Mouse (Mus musculus): ENCODE measurements around the gene Fbxo24. TPM values are rescaled to one million over a fixed set of nuclear protein-coding genes. Genes with fewer than 3 reads are reported as not detected.

The Fbxo24 gene
- polyA plus RNA-seq, 1 experiment from 2014 or later, result 0.20 TPM

DNA sequence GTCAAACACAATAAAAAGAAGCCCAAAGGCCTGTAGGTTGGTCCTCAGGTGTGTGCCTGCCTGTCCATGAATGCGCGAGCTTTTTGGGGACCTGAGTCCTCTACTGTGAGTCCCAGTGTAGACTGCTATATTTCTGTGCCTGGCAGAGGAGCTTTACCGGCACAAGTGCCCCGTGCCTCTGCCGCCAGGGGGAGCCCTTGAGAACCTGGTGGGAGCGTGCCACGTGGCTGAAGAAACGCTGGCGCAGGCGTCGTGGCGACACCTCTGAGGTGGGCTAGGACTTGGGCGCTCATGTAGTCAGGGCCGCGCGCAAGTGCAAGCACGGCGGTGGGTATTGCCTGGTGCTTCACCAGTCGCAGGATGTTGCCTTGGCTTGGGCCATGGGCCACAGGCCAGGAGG is 12.3 kb upstream of the Fbxo24 start, which contains the start of gene Sap25:
Gene Sap25, plus strand, starts transcription at position 281 of the 400 bp plus-strand sequence.
- Histone ChIP-seq H3K36me3 (ENCODE audit: control insufficient read depth, insufficient read depth, low read length) (peaks cover 61% of the 10 kb centered on the region), H3K4me2 (ENCODE audit: low read length) (no peak within 1 kb of the TSS), H3K4me3 (ENCODE audit: control insufficient read depth in 1 of 2, insufficient read depth in 1 of 2, low read depth in 1 of 2, low read length in 2 of 2) (no peak within 1 kb of the TSS), H3K9ac (ENCODE audit: low read length) (no peak within 1 kb of the TSS), H3K4me1 (ENCODE audit: control insufficient read depth in 2 of 2, insufficient read depth in 2 of 2, low read length in 2 of 2) (peaks cover 0 to 8% of the 10 kb centered on the region in 2 experiments; a peak in 3 of 4 replicates), H3K27ac (replicated peaks in 1 of 2; ENCODE audit: control insufficient read depth in 1 of 2, insufficient read depth in 1 of 2, low read depth in 2 of 2, low read length in 2 of 2) (no peak within 1 kb of the TSS), H3K9me3 (ENCODE audit: control insufficient read depth, low read length) (no peaks in the 10 kb centered on the region), H3K27me3 (ENCODE audit: control insufficient read depth, insufficient read depth, low read length) (peaks cover 23% of the 10 kb centered on the region)
- 87% methylated on average over 19 of the region's 19 CpGs for WGBS
- no peak for ATAC-seq (ENCODE audit: insufficient number of reproducible peaks, insufficient read depth, low FRiP score, low read depth)

DNA sequence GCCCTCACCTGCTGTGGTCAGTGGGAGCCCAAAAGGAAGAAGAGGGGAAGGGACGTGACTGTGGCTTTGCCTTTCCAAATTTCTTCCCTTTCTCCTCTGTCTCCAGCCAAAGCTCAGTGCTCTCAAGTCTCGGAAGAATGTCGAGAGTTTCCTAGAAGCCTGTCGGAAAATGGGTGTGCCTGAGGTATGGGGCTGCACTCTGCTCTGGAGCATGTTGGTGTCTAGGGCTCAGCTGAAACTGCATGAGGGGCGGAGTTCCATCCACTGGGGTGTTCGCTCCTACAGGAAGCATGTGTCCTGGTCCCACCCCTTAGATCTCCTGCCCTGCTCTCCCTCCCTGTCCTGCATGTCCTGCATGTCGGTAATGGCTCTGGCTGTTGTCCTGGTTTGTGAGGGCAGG is 10.7 kb upstream of the Fbxo24 start:
- ATAC-seq (ENCODE audit: insufficient number of reproducible peaks, insufficient read depth, low FRiP score, low read depth), result no peak

DNA sequence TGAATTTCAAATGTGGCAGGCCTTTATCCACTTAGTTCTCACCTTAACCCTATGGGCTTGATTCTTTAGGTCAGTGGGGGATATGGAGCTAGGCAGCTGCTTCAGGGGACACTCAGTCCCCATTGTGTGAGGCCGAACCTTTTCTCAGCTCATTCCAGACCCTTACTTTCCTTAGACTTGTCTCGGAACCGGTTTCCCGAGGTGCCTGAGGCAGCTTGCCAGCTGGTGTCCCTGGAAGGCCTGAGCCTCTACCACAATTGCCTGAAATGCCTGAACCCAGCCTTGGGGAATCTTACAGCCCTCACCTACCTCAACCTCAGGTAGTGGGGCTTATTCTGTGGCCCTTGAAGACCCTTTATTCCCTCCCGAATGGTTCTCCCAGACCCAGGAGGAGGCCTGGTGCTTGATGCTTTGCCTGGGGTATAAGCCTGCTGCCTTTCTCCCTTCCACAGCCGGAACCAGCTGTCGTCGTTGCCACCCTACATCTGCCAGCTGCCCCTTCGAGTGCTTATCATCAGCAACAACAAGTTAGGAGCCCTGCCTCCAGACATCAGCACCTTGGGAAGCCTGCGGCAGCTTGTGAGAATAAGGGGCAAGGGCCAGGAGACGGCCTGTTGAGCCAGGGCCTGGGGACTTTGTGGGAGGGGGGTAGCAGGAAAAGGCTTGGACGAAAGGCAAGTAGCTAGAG is 4.7 kb upstream of the Fbxo24 start:
- Histone ChIP-seq H3K9me3 (ENCODE audit: control insufficient read depth, low read length) (no peaks in the 10 kb centered on the region), H3K36me3 (ENCODE audit: control insufficient read depth, insufficient read depth, low read length) (peaks cover 63% of the 10 kb centered on the region), H3K9ac (ENCODE audit: low read length) (no peak overlapping the region), H3K4me2 (ENCODE audit: low read length) (no peak overlapping the region), H3K4me1 (ENCODE audit: control insufficient read depth in 2 of 2, insufficient read depth in 2 of 2, low read length in 2 of 2) (peaks cover 18 to 29% of the 10 kb centered on the region in 2 experiments), H3K4me3 (ENCODE audit: control insufficient read depth in 1 of 2, insufficient read depth in 1 of 2, low read depth in 1 of 2, low read length in 2 of 2) (no peak overlapping the region), H3K27me3 (ENCODE audit: control insufficient read depth, insufficient read depth, low read length) (no peaks in the 10 kb centered on the region), H3K27ac (replicated peaks in 1 of 2; ENCODE audit: control insufficient read depth in 1 of 2, insufficient read depth in 1 of 2, low read depth in 2 of 2, low read length in 2 of 2) (no peak overlapping the region)
- WGBS, result 64% methylated on average over 12 of the region's 12 CpGs
- no peak for ATAC-seq (ENCODE audit: insufficient number of reproducible peaks, insufficient read depth, low FRiP score, low read depth)

More for the DNA sequence above, 10.7 kb upstream of the Fbxo24 start:
- peaks cover 75% of the 10 kb centered on the region for H3K36me3 ChIP-seq (ENCODE audit: control insufficient read depth, insufficient read depth, low read length)
- H3K4me3 ChIP-seq (ENCODE audit: control insufficient read depth in 1 of 2, insufficient read depth in 1 of 2, low read depth in 1 of 2, low read length in 2 of 2), result no peak overlapping the region
- no peak overlapping the region for H3K4me2 ChIP-seq (ENCODE audit: low read length)
- no peak overlapping the region for H3K9ac ChIP-seq (ENCODE audit: low read length)
- H3K27ac ChIP-seq (replicated peaks in 1 of 2; ENCODE audit: control insufficient read depth in 1 of 2, insufficient read depth in 1 of 2, low read depth in 2 of 2, low read length in 2 of 2), result no peak overlapping the region
- peaks cover 10% of the 10 kb centered on the region for H3K27me3 ChIP-seq (ENCODE audit: control insufficient read depth, insufficient read depth, low read length)
- H3K9me3 ChIP-seq (ENCODE audit: control insufficient read depth, low read length), result no peaks in the 10 kb centered on the region
- no peaks in the 10 kb centered on the region for H3K4me1 ChIP-seq (ENCODE audit: control insufficient read depth in 2 of 2, insufficient read depth in 2 of 2, low read length in 2 of 2)
- 66% methylated on average over 7 of the region's 7 CpGs for WGBS

DNA sequence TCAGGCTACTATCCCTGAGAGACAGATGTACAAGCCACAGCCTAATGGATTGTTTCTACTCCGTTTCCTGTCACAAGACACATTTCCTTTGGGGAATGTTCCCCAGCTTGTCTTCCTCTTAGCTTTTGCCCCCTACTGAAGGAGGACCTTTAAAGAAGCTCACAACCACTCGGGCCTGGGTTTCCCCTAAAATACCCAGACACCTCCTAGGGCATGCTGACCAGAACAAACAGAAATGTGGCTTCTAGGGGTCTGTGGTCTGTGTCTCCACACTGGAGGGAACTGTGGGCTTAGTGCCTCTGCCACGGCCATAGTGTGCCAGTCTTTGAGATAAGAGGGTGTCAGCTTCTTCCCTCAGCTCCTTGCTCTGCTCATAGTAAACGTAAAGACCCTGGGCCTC is 2.8 kb upstream of the Fbxo24 start:
- Histone ChIP-seq H3K27ac (replicated peaks in 1 of 2; ENCODE audit: control insufficient read depth in 1 of 2, insufficient read depth in 1 of 2, low read depth in 2 of 2, low read length in 2 of 2) (peak overlapping the region; percentile 65 to 70), H3K27me3 (ENCODE audit: control insufficient read depth, insufficient read depth, low read length) (no peaks in the 10 kb centered on the region), H3K36me3 (ENCODE audit: control insufficient read depth, insufficient read depth, low read length) (peaks cover 44% of the 10 kb centered on the region), H3K4me2 (ENCODE audit: low read length) (peak overlapping the region; percentile 96), H3K4me1 (ENCODE audit: control insufficient read depth in 2 of 2, insufficient read depth in 2 of 2, low read length in 2 of 2) (peaks cover 21 to 29% of the 10 kb centered on the region in 2 experiments), H3K9me3 (ENCODE audit: control insufficient read depth, low read length) (no peaks in the 10 kb centered on the region), H3K4me3 (ENCODE audit: control insufficient read depth in 1 of 2, insufficient read depth in 1 of 2, low read depth in 1 of 2, low read length in 2 of 2) (no peak overlapping the region), H3K9ac (ENCODE audit: low read length) (peak overlapping the region; percentile 25; the same call in 1 of the 2 replicates)
- WGBS, result 52% methylated on average over 4 of the region's 4 CpGs
- no peak for ATAC-seq (ENCODE audit: insufficient number of reproducible peaks, insufficient read depth, low FRiP score, low read depth)

DNA sequence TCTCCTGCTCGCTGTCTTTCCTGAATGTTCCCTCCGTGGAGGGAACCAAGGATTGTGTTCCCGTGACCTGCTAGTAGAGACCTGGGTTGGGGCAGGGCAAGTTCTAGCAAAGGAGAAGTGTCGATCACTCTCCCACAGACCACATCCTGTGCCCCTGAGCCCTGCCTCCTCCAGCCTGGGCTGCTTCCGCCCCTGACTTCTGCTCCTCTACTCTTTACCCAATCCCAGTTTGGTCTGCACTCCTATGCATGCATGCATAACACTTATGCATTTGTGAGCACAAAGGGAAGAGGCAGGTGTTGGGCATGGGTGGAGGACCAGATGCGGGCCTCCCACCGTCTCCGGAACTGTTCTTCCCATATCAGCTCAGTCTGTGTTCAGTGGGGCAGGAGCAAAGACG is 2.4 kb upstream of the Fbxo24 start:
- Histone ChIP-seq H3K4me2 (ENCODE audit: low read length) (peak overlapping the region; percentile 96), H3K27ac (replicated peaks in 1 of 2; ENCODE audit: control insufficient read depth in 1 of 2, insufficient read depth in 1 of 2, low read depth in 2 of 2, low read length in 2 of 2) (peak overlapping the region; percentile 65 to 70), H3K4me3 (ENCODE audit: control insufficient read depth in 1 of 2, insufficient read depth in 1 of 2, low read depth in 1 of 2, low read length in 2 of 2) (peak overlapping the region in 1 of 2 experiments; percentile 87; a peak in 1 of 4 replicates), H3K4me1 (ENCODE audit: control insufficient read depth in 2 of 2, insufficient read depth in 2 of 2, low read length in 2 of 2) (peaks cover 21 to 29% of the 10 kb centered on the region in 2 experiments), H3K27me3 (ENCODE audit: control insufficient read depth, insufficient read depth, low read length) (no peaks in the 10 kb centered on the region), H3K9ac (ENCODE audit: low read length) (peak overlapping the region; percentile 95; the same call in 1 of the 2 replicates), H3K9me3 (ENCODE audit: control insufficient read depth, low read length) (no peaks in the 10 kb centered on the region), H3K36me3 (ENCODE audit: control insufficient read depth, insufficient read depth, low read length) (peaks cover 39% of the 10 kb centered on the region)
- ATAC-seq (ENCODE audit: insufficient number of reproducible peaks, insufficient read depth, low FRiP score, low read depth), result no peak
- 49% methylated on average over 9 of the region's 9 CpGs for WGBS

DNA sequence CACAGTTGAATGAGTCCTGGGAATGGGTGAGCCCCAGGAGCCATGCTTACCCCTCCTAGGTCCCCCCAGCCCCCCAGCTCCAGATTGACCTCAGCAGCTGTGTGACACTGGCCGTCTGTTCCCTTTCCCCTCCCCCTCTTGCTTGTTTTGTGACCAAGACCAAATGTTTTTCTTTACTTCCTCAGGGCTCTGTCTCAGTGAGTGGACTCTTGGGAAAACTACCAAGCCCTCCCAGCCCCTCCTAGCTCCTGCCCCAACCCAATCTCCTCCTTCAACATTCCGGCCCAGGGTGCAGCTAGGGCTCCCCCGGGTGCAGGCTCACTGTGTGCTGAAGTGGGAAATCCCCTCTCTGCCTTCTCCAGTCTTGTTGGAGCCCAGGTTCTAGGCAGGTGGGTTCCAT is 1.8 kb upstream of the Fbxo24 start:
- no peak for ATAC-seq (ENCODE audit: insufficient number of reproducible peaks, insufficient read depth, low FRiP score, low read depth)
- peaks cover 34% of the 10 kb centered on the region for H3K36me3 ChIP-seq (ENCODE audit: control insufficient read depth, insufficient read depth, low read length)
- peak overlapping the region; percentile 95; the same call in 1 of the 2 replicates for H3K9ac ChIP-seq (ENCODE audit: low read length)
- H3K9me3 ChIP-seq (ENCODE audit: control insufficient read depth, low read length), result no peaks in the 10 kb centered on the region
- peak overlapping the region; percentile 96 for H3K4me2 ChIP-seq (ENCODE audit: low read length)
- H3K4me1 ChIP-seq (ENCODE audit: control insufficient read depth in 2 of 2, insufficient read depth in 2 of 2, low read length in 2 of 2), result peaks cover 21 to 29% of the 10 kb centered on the region in 2 experiments
- H3K4me3 ChIP-seq (ENCODE audit: control insufficient read depth in 1 of 2, insufficient read depth in 1 of 2, low read depth in 1 of 2, low read length in 2 of 2), result peak overlapping the region; percentile 87 to 89; a peak in 2 of 4 replicates
- WGBS, result 45% methylated on average over 3 of the region's 3 CpGs
- peak overlapping the region; percentile 65 to 70 for H3K27ac ChIP-seq (replicated peaks in 1 of 2; ENCODE audit: control insufficient read depth in 1 of 2, insufficient read depth in 1 of 2, low read depth in 2 of 2, low read length in 2 of 2)
- H3K27me3 ChIP-seq (ENCODE audit: control insufficient read depth, insufficient read depth, low read length), result no peaks in the 10 kb centered on the region

DNA sequence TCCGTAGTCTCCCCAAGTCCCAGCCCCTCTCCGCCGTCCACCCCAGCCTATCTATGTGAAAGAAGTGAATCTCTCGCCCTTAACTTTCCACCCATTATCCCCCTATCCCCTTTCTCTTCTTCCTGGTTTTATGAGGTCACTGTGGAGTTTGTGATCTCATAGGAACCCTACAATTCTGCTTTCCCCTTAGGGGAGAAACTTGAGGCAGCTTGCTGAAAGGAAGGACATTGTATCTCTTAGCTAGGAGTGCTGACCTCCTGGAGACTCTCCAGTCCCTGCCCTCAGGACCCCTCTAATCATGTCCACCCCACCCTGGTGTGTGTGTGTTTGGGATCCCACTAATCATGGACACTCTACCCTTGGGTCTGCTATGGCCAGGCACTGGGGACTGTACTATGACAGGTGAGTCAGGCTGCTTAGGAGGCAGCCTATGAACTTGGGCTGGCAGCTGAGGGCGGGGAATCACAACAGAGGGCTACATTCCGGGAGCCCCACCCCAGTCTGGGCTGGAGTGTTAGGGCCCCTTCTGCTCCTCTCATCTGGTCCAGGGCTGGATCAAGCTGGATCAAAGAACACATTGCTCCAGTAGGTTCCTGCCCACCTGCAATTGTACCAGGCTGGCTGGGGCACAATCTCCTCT is 1.2 kb upstream of the Fbxo24 start:
- 19% methylated on average over 6 of the region's 6 CpGs for WGBS
- H3K4me1 ChIP-seq (ENCODE audit: control insufficient read depth in 2 of 2, insufficient read depth in 2 of 2, low read length in 2 of 2), result peaks cover 21 to 29% of the 10 kb centered on the region in 2 experiments
- H3K27ac ChIP-seq (replicated peaks in 1 of 2; ENCODE audit: control insufficient read depth in 1 of 2, insufficient read depth in 1 of 2, low read depth in 2 of 2, low read length in 2 of 2), result peak overlapping the region; percentile 19 to 70; a peak in 1 of 4 replicates
- H3K36me3 ChIP-seq (ENCODE audit: control insufficient read depth, insufficient read depth, low read length), result peaks cover 28% of the 10 kb centered on the region
- H3K9ac ChIP-seq (ENCODE audit: low read length), result peak overlapping the region; percentile 95
- ATAC-seq (ENCODE audit: insufficient number of reproducible peaks, insufficient read depth, low FRiP score, low read depth), result no peak
- H3K4me2 ChIP-seq (ENCODE audit: low read length), result peak overlapping the region; percentile 96
- peak overlapping the region; percentile 87 to 89 for H3K4me3 ChIP-seq (ENCODE audit: control insufficient read depth in 1 of 2, insufficient read depth in 1 of 2, low read depth in 1 of 2, low read length in 2 of 2)
- no peaks in the 10 kb centered on the region for H3K9me3 ChIP-seq (ENCODE audit: control insufficient read depth, low read length)
- no peaks in the 10 kb centered on the region for H3K27me3 ChIP-seq (ENCODE audit: control insufficient read depth, insufficient read depth, low read length)
